Mouse (Mus musculus) erythroblast, embryonic 14.5 days (primary cell): Measurements from ENCODE around the gene Lsm3.

Experiments used
- GATA1 ChIP-seq: IDR thresholded peaks from 2 replicates; pipeline ENCODE4 v1.6.1; 2012; ENCODE audit warnings: low read length, inconsistent platforms, mixed read lengths
- TAL1 ChIP-seq: IDR thresholded peaks from 3 replicates; pipeline ENCODE4 v1.6.1; 2012; ENCODE audit warnings: low read length, inconsistent platforms, mixed read lengths

GRCm38 (mm10) chr6:91525544-91525943 lies 9.8 kb downstream of the Lsm3 start:
- TF ChIP-seq GATA1: no peak
- no peak for TF ChIP-seq TAL1
